Mouse (Mus musculus): Measurements from ENCODE around the gene Cltc. TPM values are rescaled to one million over a fixed set of nuclear protein-coding genes. Genes with fewer than 3 reads are reported as not detected.
"Not testable (repeated sequence)": the region's sequence is repeated elsewhere in the genome, so short reads cannot be mapped to it uniquely, and the experiment has no call there.

Gene Cltc
- 100 to 1,000 TPM; 373 to 393 TPM for total RNA-seq (2021)

DNA sequence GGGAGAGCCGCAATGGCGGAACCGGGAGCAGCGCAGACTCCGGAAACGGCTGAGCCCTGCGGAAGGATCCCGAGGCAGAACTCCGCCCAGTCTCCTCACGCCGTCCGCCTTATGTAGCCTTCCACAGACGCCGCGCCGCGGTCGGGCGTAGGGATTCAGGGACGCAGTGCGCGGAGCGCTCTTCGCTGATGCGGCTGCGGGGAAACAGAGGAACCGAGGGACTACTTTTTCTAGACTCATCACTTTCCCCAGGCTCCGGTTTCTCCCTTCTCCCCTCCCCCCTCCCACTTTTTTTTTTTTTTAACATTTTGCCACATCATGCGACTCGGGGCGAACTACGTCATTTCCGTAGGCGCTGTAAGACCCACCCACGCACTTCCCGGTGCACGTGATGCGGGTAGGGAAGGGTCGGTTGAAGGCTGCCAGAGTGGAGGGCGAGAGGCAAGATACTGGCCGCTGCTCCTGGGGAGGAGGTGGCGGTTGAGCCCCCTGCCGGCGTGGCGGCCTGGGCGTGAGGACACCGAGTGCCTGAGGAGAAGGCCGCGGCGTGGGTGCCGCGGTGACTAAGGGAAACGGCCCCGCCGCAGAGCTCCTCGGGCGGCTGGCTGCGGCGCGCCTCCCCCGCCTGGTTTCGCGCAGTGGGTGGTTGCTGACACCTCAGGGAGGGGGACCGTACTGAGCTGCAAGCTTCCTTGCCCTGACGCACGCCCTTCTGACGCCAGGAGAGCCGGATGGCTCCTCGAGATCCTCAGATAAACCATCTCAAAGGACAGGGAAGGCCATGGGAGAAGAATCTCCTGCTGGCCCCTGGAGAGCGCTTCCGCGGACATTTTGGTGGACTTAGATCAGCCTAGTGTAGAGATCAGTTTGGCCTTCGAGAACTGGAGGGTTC is at the start of gene Cltc:
Gene Cltc, minus strand, starts transcription at position 86 of the 892 bp plus-strand sequence.
- DNase-seq = peak; percentile 97
- intact Hi-C loops (cut with DNase I) = no loop called here

- intact Hi-C loops (cut with DNase I) = loop anchor here (10.0 kb wide), 1 partner anchor 188 kb away; the partner anchor contains the start of gene Ypel2
- DNase-seq = peak; percentile 71
These were observed 49.7 kb upstream of the Cltc start for GRCm38 (mm10) chr11:86807001-86807477.

DNA sequence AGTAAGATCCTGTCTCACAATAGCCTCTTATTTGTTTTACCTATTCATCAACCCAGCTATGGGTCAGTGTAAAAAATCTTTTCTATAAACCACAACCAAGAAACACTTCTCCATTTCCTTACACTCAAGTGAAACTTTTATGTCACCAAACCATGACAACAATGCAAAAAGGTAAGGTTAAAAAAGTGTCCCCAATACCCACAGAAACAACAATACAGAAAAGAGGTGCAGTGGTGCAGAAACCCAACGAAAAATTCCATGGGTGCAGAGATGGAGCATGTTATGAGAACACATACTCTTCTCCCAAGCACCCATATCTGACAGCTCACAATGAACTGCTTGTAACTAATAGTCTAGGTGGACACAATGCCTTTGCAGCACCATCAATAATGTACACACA is 36.8 kb upstream of the Cltc start:
- DNase-seq = no peak
- intact Hi-C loops (cut with DNase I) = no loop called here

DNA sequence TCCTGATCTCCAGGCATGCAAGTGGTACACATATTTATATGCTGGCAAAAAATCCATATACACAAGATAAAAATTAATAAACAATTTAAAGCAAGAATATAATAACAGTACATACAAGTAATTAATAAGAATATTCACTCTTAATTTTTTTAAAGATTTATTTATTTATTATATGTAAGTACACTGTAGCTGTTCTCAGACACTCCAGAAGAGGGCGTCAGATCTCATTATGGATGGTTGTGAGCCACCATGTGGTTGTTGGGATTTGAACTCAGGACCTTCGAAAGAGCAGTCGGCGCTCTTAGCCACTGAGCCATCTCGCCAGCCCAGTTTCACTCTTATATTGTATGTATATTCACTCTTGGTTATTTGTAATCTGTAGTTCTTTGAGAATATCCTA is 30.1 kb upstream of the Cltc start:
- intact Hi-C loops (cut with DNase I); DNase-seq: not testable (repeated sequence)

DNA sequence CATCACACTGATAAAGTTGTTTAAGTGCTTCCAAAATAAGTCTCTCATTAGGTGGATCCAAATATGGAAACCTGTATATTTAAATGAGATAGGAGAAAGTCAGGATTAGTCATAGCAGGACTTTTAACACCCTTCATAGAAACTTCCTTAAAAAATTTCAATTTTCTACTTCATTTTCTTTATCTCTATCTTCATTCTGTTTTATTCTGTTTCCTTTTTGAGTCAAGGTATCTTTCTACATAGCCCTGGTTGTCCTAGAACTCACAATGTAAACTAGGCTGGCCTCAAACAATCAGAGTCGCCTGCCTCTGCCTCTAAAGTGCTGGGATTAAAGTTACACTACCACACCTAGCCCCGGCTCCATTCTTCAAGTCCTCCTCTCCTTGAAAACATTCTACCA is 28.4 kb upstream of the Cltc start:
- intact Hi-C loops (cut with DNase I) = no loop called here
- no peak for DNase-seq

GRCm38 (mm10) chr11:86769884-86770283 is 12.5 kb upstream of the Cltc start:
- DNase-seq = no peak
- intact Hi-C loops (cut with DNase I) = loop anchor here (10.0 kb wide), 1 partner anchor 65 kb away; no protein-coding TSS in a partner anchor

DNA sequence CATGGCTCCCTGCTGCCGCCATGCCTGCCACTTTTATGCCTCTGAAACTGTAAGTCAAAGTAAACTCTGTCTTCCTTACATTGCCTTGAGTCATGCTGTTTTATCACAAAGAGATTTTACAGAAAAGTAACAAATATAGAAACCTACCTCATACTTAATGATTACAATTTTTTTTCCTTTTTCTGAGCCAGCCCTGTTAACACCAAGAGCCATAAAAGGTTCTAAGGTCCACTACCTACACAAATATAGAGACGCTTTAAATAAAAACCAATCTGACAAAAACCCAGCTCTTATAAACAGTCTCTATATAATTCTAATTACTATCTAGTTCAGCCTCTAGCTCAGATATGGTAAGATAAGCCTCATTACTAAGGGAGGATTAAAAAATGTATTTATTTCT is 7.1 kb upstream of the Cltc start:
- intact Hi-C loops (cut with DNase I) = no loop called here
- no peak for DNase-seq

DNA sequence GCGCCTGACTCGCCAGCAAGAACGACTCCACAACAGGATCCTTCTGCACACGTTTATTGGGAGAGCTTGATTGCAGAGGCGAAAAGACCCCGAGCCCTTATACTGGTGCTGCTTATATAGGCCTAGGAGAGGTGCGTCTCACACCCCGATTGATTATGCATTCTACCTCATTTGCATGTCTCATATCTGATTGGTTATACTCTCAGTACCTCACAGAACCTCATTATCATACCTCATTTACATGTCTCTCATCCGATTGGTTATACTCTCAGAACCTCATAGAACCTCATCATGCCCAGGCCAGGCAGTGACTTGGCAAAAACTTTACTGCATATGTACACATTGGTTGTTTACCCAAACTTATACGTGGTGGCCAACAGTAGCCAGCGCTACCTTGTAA is 5.8 kb upstream of the Cltc start:
- DNase-seq; intact Hi-C loops (cut with DNase I): not testable (repeated sequence)

GRCm38 (mm10) chr11:86760357-86760756 is 3.0 kb upstream of the Cltc start:
- intact Hi-C loops (cut with DNase I) = no loop called here

GRCm38 (mm10) chr11:86759886-86760285 is 2.5 kb upstream of the Cltc start:
- no peak for DNase-seq
- intact Hi-C loops (cut with DNase I) = no loop called here

More at GRCm38 (mm10) chr11:86760357-86760756, 3.0 kb upstream of the Cltc start:
- DNase-seq = no peak

DNA sequence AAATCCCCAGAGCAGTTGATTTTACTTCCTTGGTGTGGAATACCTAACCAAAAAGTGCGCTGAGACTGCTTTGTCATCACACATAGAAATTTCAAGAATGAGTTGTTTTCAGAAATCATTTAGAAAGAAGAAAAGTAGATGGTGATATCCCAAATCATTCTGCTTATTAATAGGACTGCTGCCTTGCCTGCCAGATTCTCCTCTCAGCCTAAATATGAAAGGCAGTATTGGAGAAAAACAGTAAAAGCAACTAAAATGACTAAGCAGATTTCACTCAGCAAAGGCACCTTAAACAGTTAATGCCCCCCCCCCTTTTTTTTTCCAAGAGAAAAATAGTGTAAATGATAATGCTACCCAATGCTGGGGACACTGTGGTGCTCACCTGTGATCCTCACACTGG is 1.9 kb upstream of the Cltc start:
- intact Hi-C loops (cut with DNase I) = no loop called here

GRCm38 (mm10) chr11:86758559-86758958 is 1.2 kb upstream of the Cltc start:
- intact Hi-C loops (cut with DNase I) = no loop called here
- DNase-seq = no peak

More for the DNA sequence above, 1.9 kb upstream of the Cltc start:
- DNase-seq = no peak

- intact Hi-C loops (cut with DNase I) = no loop called here
- no peak for DNase-seq
These were observed 254 bp downstream of the Cltc start for GRCm38 (mm10) chr11:86757142-86757479.

DNA sequence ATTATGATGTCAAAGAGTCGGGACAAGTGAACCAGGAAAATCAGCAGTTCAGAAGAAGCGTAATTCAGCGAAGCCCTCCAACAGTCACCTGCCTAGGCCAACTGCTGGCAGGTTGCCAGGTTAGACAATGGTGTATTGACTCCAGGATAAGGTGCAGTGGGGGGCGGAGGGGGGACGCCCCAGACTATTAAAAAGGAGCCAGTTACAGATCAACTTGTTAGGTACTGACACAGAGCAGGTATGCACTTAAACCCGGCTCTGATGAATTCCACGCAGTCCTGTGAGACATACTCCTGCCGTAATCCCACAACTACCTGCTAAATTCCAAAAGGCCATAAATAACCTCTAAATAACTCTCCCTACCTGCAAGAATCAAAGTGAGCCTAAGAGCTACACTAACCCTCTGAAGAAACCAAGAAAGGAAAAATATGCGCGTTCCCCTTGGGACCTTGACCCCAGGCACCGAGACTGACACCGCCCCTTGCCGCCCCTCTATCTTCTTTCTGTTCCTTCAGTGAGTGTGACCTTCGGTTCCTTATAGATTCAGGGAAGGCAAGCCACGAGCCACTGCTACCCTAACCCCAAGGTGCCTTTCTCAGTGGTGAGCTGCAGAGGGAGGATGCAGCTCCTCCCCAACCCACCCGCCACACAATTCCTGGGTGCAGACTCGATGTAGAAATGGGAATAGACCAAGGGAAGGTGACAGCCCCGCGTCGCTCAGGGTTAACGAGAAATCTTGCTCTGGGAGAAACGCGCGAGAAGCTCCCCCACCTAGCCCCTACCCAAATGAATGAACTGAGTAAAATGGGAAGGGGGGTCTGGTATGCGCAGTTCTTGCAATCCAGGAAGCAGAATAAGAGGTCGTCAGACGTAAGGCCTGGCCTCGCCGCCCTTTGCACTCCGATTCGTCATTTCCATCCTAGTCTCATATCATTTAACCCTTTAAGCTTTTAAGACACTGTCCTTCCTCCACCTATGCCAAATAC is 916 bp downstream of the Cltc start:
- intact Hi-C loops (cut with DNase I) = no loop called here
- DNase-seq = peak; percentile 53

DNA sequence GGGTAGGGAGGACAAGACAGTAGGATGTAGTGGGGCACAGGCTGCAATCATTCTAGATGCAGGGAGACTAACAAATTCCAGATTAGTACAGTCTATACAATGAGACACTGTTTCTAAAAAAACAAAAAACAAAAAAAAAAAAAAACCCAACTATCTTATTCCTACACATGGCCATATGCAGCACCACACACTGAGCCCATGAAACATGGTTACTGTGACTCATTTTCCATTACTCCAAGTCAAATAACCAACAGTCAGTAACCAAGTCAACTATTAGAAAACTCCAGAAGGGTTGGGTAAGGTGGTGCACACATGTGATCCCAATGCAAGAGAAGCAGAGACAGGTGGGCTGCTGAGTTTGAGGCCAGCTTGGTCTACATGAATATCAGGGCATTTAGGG is 5.0 kb downstream of the Cltc start:
- intact Hi-C loops (cut with DNase I) = no loop called here

DNA sequence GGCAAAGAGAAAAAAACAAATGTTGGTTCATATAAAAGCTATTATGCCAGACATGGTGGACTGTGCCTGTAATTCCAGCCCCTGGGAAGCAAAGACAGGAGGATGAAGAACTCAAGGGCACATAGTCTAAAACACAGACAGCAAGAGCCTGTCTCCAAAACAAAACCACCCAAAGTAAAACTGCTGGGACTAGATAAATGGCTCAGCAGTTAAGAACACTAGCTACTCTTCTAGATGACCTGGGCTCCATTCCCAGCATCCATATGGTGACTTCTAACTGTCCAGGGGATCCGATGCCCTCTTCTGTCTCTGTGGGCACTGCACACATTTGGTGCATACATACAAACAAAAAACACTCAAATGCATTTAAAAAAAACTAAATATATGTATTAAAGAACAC is 6.4 kb downstream of the Cltc start:
- intact Hi-C loops (cut with DNase I) = loop anchor here (1.0 kb wide), 1 partner anchor 44 kb away; no protein-coding TSS in a partner anchor
- no peak for DNase-seq

More for the DNA sequence above, 5.0 kb downstream of the Cltc start:
- DNase-seq = no peak

- intact Hi-C loops (cut with DNase I) = no loop called here
- no peak for DNase-seq
These were observed 7.5 kb downstream of the Cltc start for GRCm38 (mm10) chr11:86749776-86750423.

GRCm38 (mm10) chr11:86745634-86746404 is 11.5 kb downstream of the Cltc start:
- intact Hi-C loops (cut with DNase I) = no loop called here
- no peak for DNase-seq

- DNase-seq = no peak
- intact Hi-C loops (cut with DNase I) = no loop called here
These were observed 14.8 kb downstream of the Cltc start for GRCm38 (mm10) chr11:86742605-86743004.

DNA sequence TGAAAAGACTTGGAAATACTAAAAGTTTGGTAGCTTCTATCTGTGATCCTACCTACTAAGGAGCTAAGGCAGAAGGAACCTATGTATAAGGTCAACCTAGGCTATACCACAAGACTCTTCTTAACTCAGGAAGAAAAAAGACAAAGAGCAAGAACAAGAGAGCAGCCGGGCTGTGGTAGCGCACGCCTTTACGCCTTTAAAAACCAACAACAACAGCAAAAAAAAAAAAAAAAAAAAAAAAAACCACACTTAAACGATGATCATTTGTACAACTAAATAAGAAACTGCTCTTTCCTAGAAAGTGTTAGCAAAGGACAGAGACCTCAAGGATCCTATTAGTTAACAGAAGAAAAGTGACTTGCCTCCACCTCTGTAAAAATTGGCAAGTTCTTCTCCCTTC is 15.9 kb downstream of the Cltc start:
- intact Hi-C loops (cut with DNase I) = no loop called here
- no peak for DNase-seq
